Mouse (Mus musculus): ENCODE measurements at regions not wholly inside any gene's neighbourhood (a gene's known extent, or its start where the extent isn't known, plus 50 kb on each side); places are given as distances from the start of the nearest gene placed in this dataset.

DNA sequence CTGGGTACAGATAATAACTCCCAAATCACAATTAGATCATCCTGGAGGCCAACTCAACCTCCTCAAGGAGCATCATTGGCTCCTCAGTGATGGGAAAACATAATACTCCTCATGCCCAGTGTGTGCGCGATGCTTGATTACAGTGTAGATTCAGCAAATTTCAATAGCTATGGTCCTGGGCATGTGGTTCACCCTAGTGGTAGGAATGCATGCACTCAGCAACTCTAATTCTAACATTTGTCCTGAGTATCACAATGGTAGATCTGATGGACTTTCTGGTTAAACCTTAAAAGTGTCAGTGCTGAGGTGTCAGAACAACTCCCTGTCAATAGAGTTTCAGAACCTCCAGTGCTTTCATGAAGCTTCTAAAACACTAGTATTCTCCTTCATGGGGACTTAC lies 442.0 kb downstream of the Hsfy2 start:
- no peak for DNase-seq

DNA sequence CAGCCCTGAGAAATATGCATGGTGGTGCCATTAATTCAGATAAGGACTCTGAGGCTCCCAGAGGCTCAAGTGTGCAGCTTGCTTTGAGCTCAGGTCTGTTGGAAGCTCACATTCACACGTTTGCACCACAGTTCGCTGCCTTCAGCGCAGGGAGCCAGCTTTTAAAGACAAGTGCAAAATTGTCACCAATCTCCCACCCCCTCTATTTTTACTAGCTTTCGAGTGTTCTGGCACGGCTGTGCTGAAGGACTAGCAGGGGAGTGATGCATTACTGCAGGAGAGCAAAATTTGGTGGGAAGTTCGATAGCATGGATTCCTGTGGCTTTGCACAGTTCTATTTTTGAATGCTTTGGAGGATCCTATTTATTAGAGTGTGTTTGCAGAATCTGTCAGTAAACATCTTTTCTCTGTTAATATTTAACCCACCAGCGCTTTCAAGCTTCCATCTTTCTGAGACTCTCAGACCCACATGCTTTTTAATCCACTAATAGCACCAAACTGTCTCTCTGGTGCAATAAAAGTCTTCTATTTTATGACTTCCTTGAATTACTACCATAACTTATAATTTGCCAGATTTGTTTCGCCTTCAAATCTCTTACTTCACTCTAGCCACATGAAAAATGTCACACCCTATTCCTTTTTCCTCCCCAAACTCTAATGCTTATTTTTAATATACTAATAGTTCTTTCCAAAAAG lies 453.6 kb downstream of the Hsfy2 start:
- no peak for DNase-seq

DNA sequence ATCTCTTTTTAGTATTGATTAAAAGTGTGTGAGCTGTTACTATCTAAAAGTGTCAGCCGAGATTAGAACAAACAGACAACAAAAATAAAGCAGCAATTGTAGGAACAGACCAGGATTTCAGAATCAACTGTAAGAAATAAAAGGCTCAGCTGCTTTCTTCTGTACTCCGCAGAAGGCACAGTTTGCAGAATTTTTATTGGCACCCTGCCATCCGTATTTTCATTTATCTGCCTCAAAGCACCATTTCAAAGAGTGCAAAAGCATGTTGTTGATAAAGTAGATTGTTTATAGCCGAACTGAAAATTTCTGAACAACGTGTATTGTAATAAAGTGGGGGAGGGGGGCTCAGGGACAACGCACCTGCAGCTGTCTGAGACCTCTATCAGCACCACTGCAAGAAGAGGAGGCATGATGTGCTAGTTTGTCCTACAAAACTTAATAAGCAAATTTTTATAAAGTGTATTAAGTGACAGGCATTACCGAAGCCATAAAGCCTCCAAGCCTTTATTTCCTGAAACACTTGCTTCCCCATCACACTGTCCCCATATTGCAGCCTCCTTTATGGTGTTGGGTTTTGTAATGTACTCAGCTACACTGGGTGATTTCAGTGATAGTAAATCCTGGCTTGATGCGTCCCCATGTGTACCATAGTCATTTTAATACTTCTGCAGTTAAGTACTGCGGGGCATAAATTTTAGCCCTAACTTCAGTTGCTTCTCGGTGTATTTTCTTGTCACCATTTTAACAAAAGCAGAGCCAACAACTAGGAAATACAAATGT lies 457.8 kb downstream of the Hsfy2 start:
- DNase-seq, result no peak

DNA sequence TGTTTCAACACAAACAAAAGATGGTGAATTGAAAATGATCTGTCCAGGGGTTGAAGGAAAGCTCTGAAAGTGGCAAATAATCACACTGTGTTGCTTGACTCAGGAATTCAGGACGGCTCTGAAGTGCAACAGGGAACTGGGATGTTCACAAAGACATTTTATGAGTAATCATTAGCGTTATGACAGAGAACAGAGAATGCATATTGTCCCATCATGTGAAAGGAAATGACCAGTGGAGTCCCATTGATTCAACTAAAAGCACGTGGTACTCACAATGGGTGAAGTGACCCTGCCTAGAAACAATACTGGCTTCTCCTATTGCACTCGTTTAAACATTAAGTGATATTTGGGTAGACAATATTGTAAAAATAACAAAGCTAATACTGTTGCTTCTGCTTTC lies 466.1 kb downstream of the Hsfy2 start:
- no peak for DNase-seq

DNA sequence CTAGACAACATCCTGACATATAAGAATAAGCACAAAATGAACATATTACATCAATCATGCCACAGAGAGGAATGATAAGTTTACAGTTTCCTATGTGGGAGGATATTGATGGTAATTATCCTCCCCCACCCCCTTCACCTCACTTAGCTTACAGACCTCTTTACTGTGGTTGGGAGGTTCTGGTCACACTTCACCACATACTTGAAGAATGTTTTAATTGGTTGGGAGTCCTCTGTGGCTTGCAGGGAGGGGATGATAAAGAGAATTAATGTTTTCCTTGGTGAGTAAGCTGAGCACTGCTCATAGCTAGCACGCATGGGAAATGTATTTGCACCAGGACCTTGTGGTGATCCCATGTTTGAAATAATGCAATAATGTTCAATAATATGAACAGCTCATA lies 468.5 kb downstream of the Hsfy2 start:
- no peak for DNase-seq

DNA sequence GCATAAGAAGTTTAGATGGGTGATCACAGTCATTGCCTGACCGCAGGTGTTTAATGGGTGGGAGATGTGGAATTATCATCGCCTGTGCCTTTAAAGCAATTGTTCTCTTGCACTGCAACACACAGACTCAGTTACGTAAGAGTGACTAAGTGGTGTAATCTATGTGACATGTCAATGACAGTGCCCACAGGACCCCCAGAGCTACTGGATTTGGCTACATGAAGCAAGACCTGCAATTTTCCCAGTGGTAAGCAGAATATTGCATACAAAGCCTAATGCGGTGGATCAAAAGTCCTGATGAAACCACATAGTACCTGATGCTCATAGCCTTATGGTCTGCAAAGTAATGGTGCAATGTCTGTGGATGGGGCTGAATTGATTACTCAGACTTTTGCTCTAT lies 469.2 kb downstream of the Hsfy2 start:
- no peak for DNase-seq

DNA sequence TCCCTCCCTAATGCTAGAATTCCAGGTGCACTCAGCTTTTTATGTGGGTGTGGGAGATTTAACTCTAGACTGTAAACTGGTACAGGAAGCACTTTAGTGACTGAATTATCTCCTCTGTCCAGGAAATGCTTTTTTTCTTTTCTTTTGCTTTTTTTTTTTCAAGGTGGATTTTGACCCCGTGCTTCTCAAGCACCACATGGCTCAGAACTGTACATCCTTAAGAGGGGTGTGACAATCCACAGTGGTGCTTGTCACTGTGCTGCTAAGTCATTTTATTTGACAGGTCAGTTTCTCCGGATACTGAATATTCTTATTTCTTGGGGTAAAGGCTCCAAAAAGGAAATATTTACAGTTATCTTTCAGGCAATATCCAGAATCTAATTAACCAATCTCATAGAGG lies 472.0 kb downstream of the Hsfy2 start:
- DNase-seq, result no peak

GRCm38 (mm10) chr1:56164366-56164765 lies 472.9 kb downstream of the Hsfy2 start:
- DNase-seq, result no peak

DNA sequence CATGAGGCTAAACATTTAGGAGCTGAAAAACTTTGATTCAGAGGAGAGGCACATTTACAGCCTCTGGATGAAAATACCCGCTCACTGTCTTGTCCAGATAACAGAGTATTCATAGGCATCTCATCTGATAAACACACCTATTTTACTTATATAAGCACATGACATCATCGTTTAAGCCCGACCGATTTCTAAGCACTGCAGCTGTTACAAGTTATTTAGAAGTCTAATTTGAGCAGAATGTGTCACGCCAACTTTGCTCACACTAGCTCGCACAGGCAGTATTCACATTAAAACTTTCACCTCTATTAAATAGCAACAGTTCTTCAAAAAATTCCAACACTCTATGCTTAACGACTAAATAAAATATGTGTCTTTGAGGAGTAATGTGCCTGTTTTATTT lies 506.3 kb downstream of the Hsfy2 start:
- no peak for DNase-seq

DNA sequence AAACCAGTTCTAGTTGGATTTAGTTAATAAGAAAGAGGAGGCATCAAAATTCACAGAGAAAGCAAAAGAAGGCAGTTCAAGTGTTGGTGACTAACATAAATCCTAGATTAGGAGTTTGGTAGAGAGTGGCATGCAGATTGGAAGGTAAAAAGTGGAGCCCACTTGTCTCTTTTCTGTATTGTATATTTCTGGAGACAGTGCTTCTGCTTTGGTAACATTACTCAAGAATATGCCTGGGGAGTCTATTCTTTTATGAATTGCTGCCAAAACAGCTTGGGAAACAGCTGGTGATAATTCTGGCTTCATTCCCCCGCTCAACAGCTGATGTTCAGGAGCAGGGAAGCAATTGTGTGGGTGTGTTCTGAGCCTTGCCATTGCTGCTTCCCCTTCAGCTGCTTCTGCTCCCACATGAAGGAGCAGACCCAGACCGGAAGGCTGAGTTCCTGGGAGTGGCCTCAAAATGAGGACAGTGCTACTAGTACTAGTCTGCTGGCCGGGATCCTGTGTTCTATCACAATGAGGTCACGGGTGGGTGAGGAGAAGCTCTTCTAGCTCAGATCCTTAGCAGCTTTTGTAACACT lies 547.9 kb downstream of the Hsfy2 start:
- DNase-seq, result peak; percentile 16

GRCm38 (mm10) chr1:56088357-56088756 lies 548.9 kb downstream of the Hsfy2 start:
- DNase-seq, result no peak

GRCm38 (mm10) chr1:56076757-56077156 lies 560.5 kb downstream of the Hsfy2 start:
- no peak for DNase-seq

DNA sequence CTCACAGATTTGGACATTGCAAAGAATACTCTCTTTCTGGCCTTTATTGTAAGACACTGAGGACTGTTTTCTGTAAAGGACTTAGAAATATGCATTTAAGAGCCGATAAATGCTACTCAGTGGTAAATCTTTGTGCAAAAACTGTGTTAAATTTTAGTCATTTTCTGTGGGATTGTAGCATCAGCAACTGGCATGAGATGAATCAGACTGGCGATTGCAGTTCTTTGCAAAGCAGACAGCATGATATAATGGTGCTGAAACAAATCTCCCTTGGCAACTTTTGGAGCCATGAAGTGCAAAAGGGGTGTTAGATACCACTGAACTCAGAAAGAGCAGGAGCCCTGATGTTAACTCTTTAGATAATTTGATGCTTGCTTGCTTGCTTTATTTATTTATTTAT lies 565.0 kb downstream of the Hsfy2 start:
- DNase-seq, result no peak

DNA sequence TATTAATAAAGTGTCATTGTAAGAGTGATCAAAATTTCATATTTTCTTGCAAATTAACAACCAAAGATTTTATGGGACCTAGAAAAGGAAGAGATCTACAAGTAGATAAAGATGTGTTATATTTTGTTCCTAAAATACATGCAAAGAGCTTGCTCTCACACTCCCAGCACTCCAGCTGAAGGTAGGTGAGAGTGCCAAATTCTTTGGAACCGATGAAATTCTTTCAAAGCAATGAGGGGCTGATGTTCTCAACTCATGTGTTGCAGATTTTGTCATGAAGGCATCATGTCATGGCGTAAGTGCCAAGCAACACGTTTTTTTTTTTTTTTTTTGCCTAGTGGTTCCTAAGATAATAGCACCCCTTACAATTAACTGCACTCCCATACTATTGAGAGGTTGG lies 573.8 kb downstream of the Hsfy2 start:
- DNase-seq, result no peak

Data from liver (tissue).